Mouse (Mus musculus) B cell, adult 2 months (primary cell): ENCODE data around the gene Trim47.

Experiments
- DNase-seq, 2 experiments: peaks; one replicate each; pipeline ENCODE4 v3.0.0; 2022

The Trim47 gene

GRCm38 (mm10) chr11:116127156-116127980 lies at the start of gene Trim47:
Gene Trim47, minus strand, starts transcription at chr11:116127210.
- DNase-seq, result no peak

- DNase-seq, result no peak
Observed at GRCm38 (mm10) chr11:116176010-116176409, 49.0 kb upstream of the Trim47 start.

DNA sequence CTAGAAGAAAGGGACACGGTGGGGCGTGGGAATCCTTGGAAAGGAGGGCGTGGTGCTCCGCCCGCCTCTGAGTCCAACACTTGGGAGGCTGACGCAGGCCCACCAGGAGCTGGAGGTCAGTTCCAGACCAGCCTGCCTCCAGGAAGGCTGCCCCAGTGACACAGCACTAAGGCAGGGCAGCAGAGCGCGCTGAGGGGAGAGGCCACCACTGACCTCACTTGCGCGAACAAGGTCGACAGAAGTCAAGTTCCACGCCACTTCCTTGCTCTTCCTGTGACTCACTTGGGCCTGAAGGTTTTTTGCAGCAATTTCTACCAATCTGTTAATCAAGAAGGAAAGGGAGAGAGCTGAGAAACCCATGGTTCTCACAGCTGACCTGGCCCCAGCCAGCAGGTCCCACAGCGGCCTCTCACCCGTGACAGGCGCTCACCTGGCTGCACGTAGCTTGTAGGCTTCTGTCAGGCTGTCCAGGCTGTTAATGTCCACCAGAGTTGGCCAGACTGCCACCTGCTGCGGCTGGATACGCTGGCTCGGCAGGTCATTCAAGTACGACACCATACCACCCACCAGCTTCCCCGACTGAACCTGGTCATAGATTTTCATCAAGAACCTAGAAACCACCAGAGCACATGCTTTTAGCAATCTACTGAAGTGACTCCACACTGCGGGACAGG lies 47.9 kb upstream of the Trim47 start:
- no peak for DNase-seq

- no peak for DNase-seq
Observed at GRCm38 (mm10) chr11:116171959-116172358, 44.9 kb upstream of the Trim47 start.

- DNase-seq, result no peak
Observed at GRCm38 (mm10) chr11:116170003-116170800, 43.2 kb upstream of the Trim47 start.

DNA sequence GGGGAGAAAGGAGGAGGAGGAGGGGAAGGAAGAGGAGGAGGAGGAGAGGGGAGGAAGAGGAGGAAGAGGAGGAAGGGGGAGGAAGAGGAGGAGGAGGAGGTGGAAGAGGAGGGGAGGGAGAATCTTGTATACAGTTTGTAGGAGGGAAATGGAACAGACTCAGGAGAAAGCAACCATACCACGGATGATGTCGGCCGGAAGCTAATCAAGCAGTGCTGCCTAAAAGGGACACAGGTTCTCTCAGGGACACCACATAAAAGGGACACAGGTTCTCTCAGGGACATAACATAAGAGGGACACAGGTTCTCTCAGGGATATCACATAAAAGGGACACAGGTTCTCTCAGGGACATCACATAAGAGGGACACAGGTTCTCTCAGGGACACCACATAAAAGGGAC lies 42.2 kb upstream of the Trim47 start:
- no peak for DNase-seq

DNA sequence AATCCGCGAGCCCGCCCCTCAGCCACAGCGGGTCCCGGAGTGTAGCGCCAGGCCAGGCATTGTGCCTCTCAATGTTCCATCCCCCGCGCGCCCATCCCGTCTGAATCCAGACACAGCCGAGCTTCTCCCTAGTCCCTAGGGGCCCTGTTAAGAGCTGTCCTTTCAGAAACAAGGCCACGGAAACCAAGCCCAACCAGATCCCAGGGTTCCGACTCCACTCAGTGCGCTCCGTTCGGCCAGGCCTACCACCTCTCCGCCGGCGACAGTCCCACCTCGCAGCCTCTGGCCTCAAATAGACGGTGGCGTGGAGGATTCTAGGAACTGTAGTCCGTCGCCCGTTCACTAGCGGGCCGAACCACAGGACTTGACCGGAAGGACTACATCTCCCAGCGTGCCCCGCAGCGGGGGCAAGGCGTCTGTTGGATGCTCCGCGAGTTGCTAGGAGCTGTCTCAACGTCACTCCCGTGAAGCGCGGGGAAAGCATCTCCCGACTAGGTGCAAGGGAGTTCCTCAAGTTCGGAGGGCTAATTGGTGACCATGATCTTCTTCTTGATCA lies 41.0 kb upstream of the Trim47 start, which contains the start of gene Fbf1:
Gene Fbf1, minus strand, starts transcription at position 283 of the 556 bp plus-strand sequence.
- DNase-seq, result peak; percentile 94 to 96

GRCm38 (mm10) chr11:116167232-116167631 lies 40.2 kb upstream of the Trim47 start:
- no peak for DNase-seq

GRCm38 (mm10) chr11:116163002-116163401 lies 36.0 kb upstream of the Trim47 start:
- DNase-seq, result no peak

- no peak for DNase-seq
Observed at GRCm38 (mm10) chr11:116162146-116162545, 35.1 kb upstream of the Trim47 start.

DNA sequence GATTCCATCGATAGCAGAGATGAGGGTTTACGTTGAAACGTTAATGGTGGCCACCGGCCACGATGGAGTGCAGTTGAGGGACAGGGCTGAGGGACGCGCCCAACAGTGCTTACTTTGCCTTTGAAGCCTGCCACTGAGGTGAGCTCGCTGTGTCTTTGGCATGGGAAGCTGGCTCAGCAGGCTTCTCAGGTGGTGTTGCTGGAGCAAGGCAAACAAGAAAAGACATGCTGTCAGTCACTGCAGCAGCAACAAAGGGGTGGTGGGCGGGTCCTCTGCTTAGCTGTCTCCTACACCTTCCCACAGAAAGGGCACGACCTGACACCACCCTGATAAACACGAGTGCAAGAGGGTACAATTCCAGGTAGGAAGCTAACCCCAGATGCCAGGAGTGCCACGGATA lies 34.3 kb upstream of the Trim47 start:
- no peak for DNase-seq

DNA sequence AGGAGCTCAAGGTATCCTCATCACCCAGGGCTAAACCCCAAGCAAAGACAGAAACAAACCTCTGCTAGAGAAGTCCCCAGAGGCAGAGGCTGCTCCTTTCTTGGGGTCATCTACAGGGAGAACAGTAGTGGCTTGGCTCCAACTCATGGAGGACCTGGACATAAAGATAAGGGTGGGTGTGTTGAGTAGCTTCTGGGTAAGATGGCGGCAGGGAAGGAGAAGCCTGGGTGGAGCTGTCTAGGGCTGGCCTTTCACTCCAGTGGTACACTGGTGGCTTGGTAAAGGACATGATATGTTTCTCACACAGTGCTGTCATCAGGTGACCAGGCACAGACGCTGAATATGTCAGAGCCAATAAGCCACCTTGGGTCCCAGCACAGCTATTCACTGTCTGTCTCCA lies 23.9 kb upstream of the Trim47 start:
- DNase-seq, result no peak

- no peak for DNase-seq
Observed at GRCm38 (mm10) chr11:116149341-116149740, 22.3 kb upstream of the Trim47 start.

DNA sequence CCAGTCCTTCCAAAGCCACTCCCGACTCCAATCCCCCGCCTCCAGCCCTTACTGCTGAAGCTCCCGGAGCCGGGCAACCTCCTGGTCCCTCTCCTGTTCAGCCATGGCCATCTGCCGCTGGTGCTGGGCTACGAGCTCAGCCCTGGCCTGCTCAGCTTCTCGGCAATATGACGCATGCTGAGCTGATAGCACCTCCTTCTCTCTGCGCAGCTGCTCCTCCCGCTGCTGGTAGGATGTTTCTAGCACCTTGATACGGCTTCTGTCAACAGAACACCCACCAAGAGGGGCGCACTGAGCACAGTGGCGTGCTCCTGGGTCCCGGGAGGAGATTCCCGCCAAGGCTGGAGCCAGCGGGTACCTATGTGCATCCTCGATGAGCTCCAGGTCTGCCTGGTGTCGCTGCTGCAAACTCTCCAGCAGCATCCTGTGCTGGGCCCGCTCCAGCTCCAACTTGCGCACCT lies 21.8 kb upstream of the Trim47 start:
- no peak for DNase-seq

- DNase-seq, result no peak
Observed at GRCm38 (mm10) chr11:116146294-116146985, 19.4 kb upstream of the Trim47 start.

GRCm38 (mm10) chr11:116145481-116146293 lies 18.7 kb upstream of the Trim47 start:
- DNase-seq, result no peak

DNA sequence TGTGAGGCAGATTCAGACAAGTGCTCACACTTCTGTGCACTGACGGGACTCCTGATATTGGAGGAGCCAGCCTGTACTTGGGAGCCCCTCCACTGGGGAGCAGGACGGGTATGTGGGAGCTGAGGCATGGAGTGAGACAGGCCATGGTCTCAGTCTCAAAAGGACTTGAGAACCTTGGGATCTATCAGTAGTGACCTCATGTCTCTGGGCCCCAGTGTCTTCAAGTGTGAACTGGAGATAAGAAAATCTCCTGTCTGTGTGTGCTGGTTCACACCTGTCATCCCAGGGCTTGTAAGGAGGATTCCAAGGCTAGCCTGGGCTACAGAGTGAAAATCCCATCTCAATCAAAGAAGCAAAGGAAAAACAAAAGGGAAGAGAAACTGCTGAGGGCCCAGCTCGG lies 16.5 kb upstream of the Trim47 start:
- no peak for DNase-seq

GRCm38 (mm10) chr11:116142211-116142991 lies 15.4 kb upstream of the Trim47 start:
- DNase-seq, result no peak

GRCm38 (mm10) chr11:116138468-116139138 lies 11.6 kb upstream of the Trim47 start, which contains the start of gene Mrpl38:
Gene Mrpl38, minus strand, starts transcription at chr11:116138868.
- peak; percentile 86 to 87 for DNase-seq

DNA sequence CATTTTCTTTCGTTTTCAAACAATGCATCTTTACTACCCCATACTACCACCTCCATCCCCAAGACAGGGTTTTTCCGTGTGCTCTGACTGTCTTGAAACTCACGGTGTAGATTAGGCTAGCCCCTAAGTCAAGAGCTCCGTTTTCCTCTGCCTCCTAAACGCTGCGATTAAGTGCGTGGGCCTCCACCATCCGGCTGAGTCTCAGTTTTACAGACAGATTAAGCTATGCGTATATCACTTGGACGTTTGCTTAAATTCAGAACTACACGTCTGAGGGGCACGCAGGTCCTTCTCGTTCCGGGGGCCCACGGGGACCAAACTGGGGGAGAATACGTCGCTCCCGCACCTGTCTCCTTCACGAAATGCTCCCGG lies 11.1 kb upstream of the Trim47 start:
- DNase-seq, result no peak
